Mouse (Mus musculus) liver, embryonic 14.5 days (tissue): ENCODE measurements at regions not wholly inside any gene's neighbourhood (a gene's known extent, or its start where the extent isn't known, plus 50 kb on each side); places are given as distances from the start of the nearest gene placed in this dataset.

Experiments
- ATAC-seq: fragments of 200-750 bp; cut with Nextera tagmentation; 2 replicates; pipeline ENCODE4 v1.8.0; 2017; ENCODE audit warnings: moderate number of reproducible peaks, mild to moderate bottlenecking, moderate library complexity; ENCODE audit not compliant: insufficient read depth
- DNase-seq, 3 experiments: peaks; one replicate each; pipeline ENCODE4 v3.0.0-alpha.2; 2012 to 2013; ENCODE audit warnings: low read depth in 3 of 3, low spot score in 3 of 3
- H3K27ac ChIP-seq: fragments of 300-500 bp; sonication (generic); 2 replicates; pipeline ENCODE4 v1.5.1; 2014; ENCODE audit warnings: moderate library complexity, mild to moderate bottlenecking, control low read depth, inconsistent platforms
- H3K27me3 ChIP-seq: fragments of 300-500 bp; sonication (generic); 2 replicates; pipeline ENCODE4 v1.6.1; 2014; ENCODE audit warnings: mild to moderate bottlenecking, low read length, moderate library complexity; ENCODE audit not compliant: control insufficient read depth, insufficient read depth
- H3K36me3 ChIP-seq: fragments of 300-500 bp; sonication (generic); replicated peaks from 2 replicates; pipeline ENCODE4 v1.6.1; 2014; ENCODE audit warnings: low read depth; ENCODE audit not compliant: control insufficient read depth, insufficient read depth
- H3K4me1 ChIP-seq, 2 experiments: fragments of 200-500 bp in 1 of 2; fragments of 300-500 bp in 1 of 2; sonication (generic) in 1 of 2; replicated peaks; 2 replicates each; pipeline ENCODE4 v1.6.1; 2012 to 2014; ENCODE audit warnings: antibody characterized with exemption in 1 of 2, inconsistent platforms in 1 of 2, low read length in 1 of 2; ENCODE audit not compliant: control insufficient read depth in 2 of 2, insufficient read depth in 2 of 2
- H3K4me2 ChIP-seq: fragments of 300-500 bp; sonication (generic); 2 replicates; pipeline ENCODE4 v1.6.1; 2014; ENCODE audit warnings: low read depth, mild to moderate bottlenecking, control low read depth, moderate library complexity
- H3K4me3 ChIP-seq, 2 experiments: fragments of 200-500 bp in 1 of 2; fragments of 300-500 bp in 1 of 2; sonication (generic) in 1 of 2; 2 replicates each; pipeline ENCODE4 v1.5.1; 2012 to 2014; ENCODE audit warnings: low read depth in 2 of 2, low read length in 2 of 2, mild to moderate bottlenecking in 2 of 2, control low read depth in 1 of 2, inconsistent platforms in 1 of 2, moderate library complexity in 1 of 2; ENCODE audit not compliant: insufficient read depth in 1 of 2
- H3K9ac ChIP-seq: fragments of 300-500 bp; sonication (generic); replicated peaks from 2 replicates; pipeline ENCODE4 v1.6.1; 2014; ENCODE audit warnings: mild to moderate bottlenecking, control low read depth, moderate library complexity
- H3K9me3 ChIP-seq: fragments of 300-500 bp; sonication (generic); 2 replicates; pipeline ENCODE4 v1.6.1; 2016; ENCODE audit warnings: low read length, mixed read lengths; ENCODE audit not compliant: control insufficient read depth
- CTCF ChIP-seq: IDR thresholded peaks from 2 replicates; pipeline ENCODE4 v1.5.1; 2016; ENCODE audit warnings: antibody characterized with exemption, low read depth, control low read depth
- EP300 ChIP-seq: IDR thresholded peaks from 2 replicates; pipeline ENCODE4 v1.6.1; 2016; ENCODE audit warnings: antibody characterized with exemption, low read depth
- WGBS: fragments of 180-500 bp; shearing (Covaris S2); extraction: QIAGEN DNeasy Blood & Tissue Kit; methylation state at CpG from one replicate; pipeline ENCODE4 v1.1.7; 2014; ENCODE audit not compliant: insufficient replicate concordance; 5-methylcytosine and 5-hydroxymethylcytosine counted together

DNA sequence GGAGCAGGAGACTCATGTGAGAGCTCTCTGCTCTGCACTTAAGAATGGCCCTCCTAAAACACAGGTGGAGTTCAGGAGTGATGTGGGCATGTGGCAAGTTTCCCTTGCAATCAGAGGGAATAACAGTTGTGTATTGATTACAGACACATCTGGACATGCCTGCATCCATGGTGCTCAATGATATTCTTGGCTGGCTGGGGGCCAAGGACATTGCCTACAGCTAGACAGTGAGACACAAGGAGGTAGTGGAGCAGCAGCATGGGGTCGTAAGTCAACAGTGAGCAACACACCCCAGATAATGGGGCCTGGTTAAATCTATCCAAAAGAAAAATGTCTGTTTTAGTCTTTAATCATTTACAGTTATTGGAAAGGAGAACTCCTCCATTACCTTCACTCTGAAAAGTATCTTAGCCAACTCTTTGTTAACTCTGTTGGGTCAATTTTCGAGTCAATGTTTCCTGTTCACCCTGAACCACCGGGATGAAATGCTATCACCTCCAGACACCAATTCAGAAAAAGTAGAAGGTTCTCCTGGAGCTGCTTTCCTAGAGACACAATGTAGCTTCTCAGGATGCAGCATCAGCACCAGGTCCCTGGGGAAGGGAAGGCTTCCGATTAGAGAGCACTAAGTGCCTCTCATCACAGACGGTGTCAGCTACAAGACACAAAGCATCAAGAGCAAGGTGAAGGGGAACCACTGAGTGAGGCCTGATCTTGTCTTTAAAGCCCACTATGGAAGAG lies 61.1 kb upstream of the Gm11983 start:
- Histone ChIP-seq H3K4me1 (0 out of 4 replicates have a peak, but pooled peaks cover 0 to 6% of the 10 kb centered on the region in 2 experiments), H3K9ac (no peak overlapping the region), H3K4me2 (no peak overlapping the region), H3K27me3 (no peaks in the 10 kb centered on the region), H3K9me3 (no peaks in the 10 kb centered on the region), H3K36me3 (no peaks in the 10 kb centered on the region), H3K27ac (no peak overlapping the region), H3K4me3 (no peak overlapping the region)
- WGBS, result 62% methylated on average over 5 of the region's 5 CpGs
- TF ChIP-seq CTCF (no peak), EP300 (no peak)
- ATAC-seq (no peak), DNase-seq (no peak)

DNA sequence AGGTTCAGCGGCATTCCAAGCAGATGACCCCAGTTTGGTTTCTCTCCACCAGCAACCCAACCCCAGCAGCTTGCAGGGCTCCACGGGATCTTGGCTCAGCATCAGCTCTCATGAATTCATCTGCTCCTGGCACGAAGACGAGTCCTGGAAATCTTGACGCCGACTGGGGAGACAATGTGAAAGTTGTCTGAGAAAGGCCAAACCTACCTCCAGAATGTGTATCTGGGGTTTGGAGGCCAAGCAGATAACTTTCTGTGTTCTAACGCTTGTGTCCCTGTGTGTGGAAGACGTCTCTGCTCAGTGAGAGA lies 58.3 kb upstream of the Gm11983 start:
- no peaks in the 10 kb centered on the region for H3K9me3 ChIP-seq
- DNase-seq (no peak), ATAC-seq (no peak)
- H3K4me1 ChIP-seq, result 0 out of 4 replicates have a peak, but pooled peaks cover 0 to 6% of the 10 kb centered on the region in 2 experiments
- no peak overlapping the region for H3K9ac ChIP-seq
- H3K4me3 ChIP-seq, result no peak overlapping the region
- H3K27ac ChIP-seq, result no peak overlapping the region
- 45% methylated on average over 8 of the region's 8 CpGs for WGBS
- H3K27me3 ChIP-seq, result no peaks in the 10 kb centered on the region
- no peak overlapping the region for H3K4me2 ChIP-seq
- no peaks in the 10 kb centered on the region for H3K36me3 ChIP-seq
- no peak for TF ChIP-seq EP300
- no peak for TF ChIP-seq CTCF

DNA sequence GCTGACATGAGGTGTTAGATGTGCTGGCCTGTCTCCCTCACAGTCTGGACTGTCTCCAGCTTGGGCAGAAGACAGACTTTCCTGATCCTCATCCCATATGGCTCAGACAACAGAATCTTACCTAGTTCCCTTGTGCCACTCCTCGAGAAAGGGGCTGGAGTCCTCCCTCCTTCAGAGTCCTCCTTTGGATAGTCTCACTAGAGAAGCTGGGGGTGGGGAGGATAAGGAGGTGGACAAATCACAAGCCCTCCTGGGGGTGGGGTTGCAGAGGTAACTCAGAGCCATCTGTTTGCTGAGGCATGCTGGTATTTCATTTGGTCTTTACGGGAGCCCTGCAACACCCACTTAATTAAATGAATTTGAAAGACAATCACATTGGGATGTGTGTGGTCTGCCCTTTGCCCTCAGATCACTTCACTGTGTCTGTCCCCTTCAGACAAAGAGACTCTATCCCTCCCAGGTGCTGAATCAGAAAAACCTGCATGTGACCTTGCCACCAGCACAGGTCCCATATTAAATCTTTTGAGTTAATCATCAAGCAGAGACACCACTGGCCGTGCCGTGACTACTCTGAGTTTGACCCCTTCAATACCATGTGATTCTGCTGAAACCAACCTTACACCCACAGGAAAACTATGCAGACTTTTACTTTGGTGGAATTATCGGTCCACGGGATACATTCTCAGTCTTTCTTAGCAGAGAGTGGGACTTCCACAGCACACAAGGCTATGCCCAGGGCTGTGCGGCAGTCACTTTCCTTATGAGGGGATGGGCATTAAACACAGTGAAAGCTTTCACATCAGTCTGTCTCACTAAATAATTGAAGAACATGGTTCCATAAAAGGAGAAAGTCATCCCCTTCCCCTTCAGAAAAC lies 57.7 kb upstream of the Gm11983 start:
- 45% methylated on average over 7 of the region's 7 CpGs for WGBS
- Histone ChIP-seq H3K4me2 (no peak overlapping the region), H3K4me1 (0 out of 4 replicates have a peak, but pooled peaks cover 0 to 6% of the 10 kb centered on the region in 2 experiments), H3K27me3 (no peaks in the 10 kb centered on the region), H3K36me3 (no peaks in the 10 kb centered on the region), H3K9ac (no peak overlapping the region), H3K4me3 (no peak overlapping the region), H3K27ac (no peak overlapping the region), H3K9me3 (no peaks in the 10 kb centered on the region)
- no peak for DNase-seq
- no peak for ATAC-seq
- TF ChIP-seq EP300, result no peak
- TF ChIP-seq CTCF, result no peak

DNA sequence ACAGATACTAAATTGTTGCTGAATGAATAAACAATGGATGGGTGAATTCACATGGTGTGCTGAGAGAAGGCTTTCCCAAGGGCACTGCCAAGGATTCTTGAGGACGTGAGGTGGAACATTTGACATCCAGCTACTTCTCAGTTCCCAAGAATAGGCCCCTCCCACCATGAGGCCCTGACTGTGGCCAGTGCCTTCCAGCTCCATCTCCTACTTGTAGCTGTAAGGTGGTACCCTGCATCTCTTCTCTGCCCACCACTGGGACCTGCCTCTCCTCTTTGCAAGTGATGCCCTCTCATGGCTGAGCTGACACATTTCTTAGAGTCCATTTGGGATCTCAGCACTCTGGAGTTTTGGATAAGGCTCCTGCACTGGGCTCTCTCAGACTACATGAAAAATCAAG lies 56.3 kb upstream of the Gm11983 start:
- H3K4me3 ChIP-seq, result no peak overlapping the region
- H3K9me3 ChIP-seq, result no peaks in the 10 kb centered on the region
- ATAC-seq (no peak), DNase-seq (no peak)
- H3K27me3 ChIP-seq, result no peaks in the 10 kb centered on the region
- H3K4me2 ChIP-seq, result no peak overlapping the region
- TF ChIP-seq CTCF, result no peak
- TF ChIP-seq EP300, result no peak
- 0 out of 4 replicates have a peak, but pooled peaks cover 0 to 6% of the 10 kb centered on the region in 2 experiments for H3K4me1 ChIP-seq
- H3K27ac ChIP-seq, result no peak overlapping the region
- WGBS, result 53% methylated on average over 1 of the region's 1 CpGs
- H3K36me3 ChIP-seq, result no peaks in the 10 kb centered on the region
- no peak overlapping the region for H3K9ac ChIP-seq

DNA sequence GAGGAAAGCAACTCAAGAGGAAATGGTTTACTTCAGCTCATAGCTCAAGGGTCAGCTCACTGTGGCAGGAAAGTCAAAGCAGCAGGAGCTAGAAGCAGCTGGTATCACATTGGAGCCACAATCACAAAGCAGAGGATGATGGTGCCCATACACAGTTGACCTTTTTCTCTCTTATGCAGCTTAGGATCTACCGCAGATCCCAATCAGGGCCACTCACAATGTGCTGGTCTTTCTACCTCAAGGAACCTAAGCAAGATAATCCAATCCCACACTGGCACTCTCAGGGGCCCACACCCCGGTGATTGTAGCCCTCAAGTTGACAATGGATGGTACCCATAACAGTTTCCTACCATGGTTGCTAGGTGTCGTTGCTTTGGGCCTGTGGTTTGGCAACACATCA lies 55.6 kb upstream of the Gm11983 start:
- Histone ChIP-seq H3K27ac (no peak overlapping the region), H3K9me3 (no peaks in the 10 kb centered on the region), H3K4me3 (no peak overlapping the region), H3K4me2 (no peak overlapping the region), H3K4me1 (0 out of 4 replicates have a peak, but pooled peaks cover 0 to 6% of the 10 kb centered on the region in 2 experiments), H3K36me3 (no peaks in the 10 kb centered on the region), H3K9ac (no peak overlapping the region), H3K27me3 (no peaks in the 10 kb centered on the region)
- TF ChIP-seq EP300 (no peak), CTCF (no peak)
- DNase-seq, result no peak
- no peak for ATAC-seq
- 54% methylated on average over 3 of the region's 3 CpGs for WGBS
